Mouse (Mus musculus) kidney, embryonic 16.5 days (tissue): Measurements from ENCODE around the gene Cdc34. TPM values are rescaled to one million over a fixed set of nuclear protein-coding genes. Genes with fewer than 3 reads are reported as not detected.

ENCODE experiments used
- ATAC-seq: fragments of 200-750 bp; cut with Nextera tagmentation; 2 replicates; pipeline ENCODE4 v1.8.0; 2017; ENCODE audit warnings: moderate TSS enrichment; ENCODE audit not compliant: low FRiP score, low TSS enrichment
- H3K27ac ChIP-seq: fragments of 300-500 bp; sonication (generic); 2 replicates; pipeline ENCODE4 v1.5.1; 2014; ENCODE audit warnings: low read length
- H3K27me3 ChIP-seq: fragments of 300-500 bp; sonication (generic); 2 replicates; pipeline ENCODE4 v1.6.1; 2014; ENCODE audit warnings: low read length, control low read depth, mixed read lengths; ENCODE audit not compliant: insufficient read depth
- H3K36me3 ChIP-seq: fragments of 300-500 bp; sonication (generic); 2 replicates; pipeline ENCODE4 v1.6.1; 2014; ENCODE audit warnings: low read length, control low read depth, mixed read lengths; ENCODE audit not compliant: insufficient read depth
- H3K4me1 ChIP-seq: fragments of 300-500 bp; sonication (generic); 2 replicates; pipeline ENCODE4 v1.6.1; 2014; ENCODE audit warnings: low read length, control low read depth, mixed read lengths; ENCODE audit not compliant: insufficient read depth
- H3K4me2 ChIP-seq: fragments of 300-500 bp; sonication (generic); replicated peaks from 2 replicates; pipeline ENCODE4 v1.6.1; 2014; ENCODE audit warnings: low read depth, low read length
- H3K4me3 ChIP-seq: fragments of 300-500 bp; sonication (generic); 2 replicates; pipeline ENCODE4 v1.5.1; 2014; ENCODE audit warnings: mild to moderate bottlenecking, low read length
- H3K9ac ChIP-seq: fragments of 300-500 bp; sonication (generic); replicated peaks from 2 replicates; pipeline ENCODE4 v1.6.1; 2014; ENCODE audit warnings: low read length
- H3K9me3 ChIP-seq: fragments of 300-500 bp; sonication (generic); 2 replicates; pipeline ENCODE4 v1.6.1; 2016; ENCODE audit warnings: low read length, control low read depth
- WGBS: fragments of 180-500 bp; shearing (Covaris S2); extraction: QIAGEN DNeasy Blood & Tissue Kit; methylation state at CpG from one replicate; pipeline ENCODE4 v1.1.7; 2014; 5-methylcytosine and 5-hydroxymethylcytosine counted together
- polyA plus RNA-seq: library from polyadenylated mRNA; unstranded; fragments of >200 nt; fragmentation: Nextera tagmentation; extraction: Ambion mirVana; gene quantifications from 2 replicates; pipeline ENCODE4 v1.2.1, GENCODE M21; 2015

Cdc34 gene
- polyA plus RNA-seq, 1 experiment from 2014 or later = 81.2 TPM

GRCm38 (mm10) chr10:79703541-79703940 lies 21.5 kb downstream of the Cdc34 start:
- peaks cover 9% of the 10 kb centered on the region; the same call in 1 of the 2 replicates for H3K36me3 ChIP-seq
- no peak overlapping the region for H3K27ac ChIP-seq
- ATAC-seq = no peak
- peak overlapping the region; percentile 92 for H3K4me3 ChIP-seq
- no peaks in the 10 kb centered on the region for H3K27me3 ChIP-seq
- H3K4me1 ChIP-seq = peaks cover 40% of the 10 kb centered on the region
- no peaks in the 10 kb centered on the region for H3K9me3 ChIP-seq
- peak overlapping the region; percentile 96 for H3K4me2 ChIP-seq
- 78% methylated on average over 10 of the region's 10 CpGs for WGBS
- peak overlapping the region; percentile 65; the same call in 1 of the 2 replicates for H3K9ac ChIP-seq

DNA sequence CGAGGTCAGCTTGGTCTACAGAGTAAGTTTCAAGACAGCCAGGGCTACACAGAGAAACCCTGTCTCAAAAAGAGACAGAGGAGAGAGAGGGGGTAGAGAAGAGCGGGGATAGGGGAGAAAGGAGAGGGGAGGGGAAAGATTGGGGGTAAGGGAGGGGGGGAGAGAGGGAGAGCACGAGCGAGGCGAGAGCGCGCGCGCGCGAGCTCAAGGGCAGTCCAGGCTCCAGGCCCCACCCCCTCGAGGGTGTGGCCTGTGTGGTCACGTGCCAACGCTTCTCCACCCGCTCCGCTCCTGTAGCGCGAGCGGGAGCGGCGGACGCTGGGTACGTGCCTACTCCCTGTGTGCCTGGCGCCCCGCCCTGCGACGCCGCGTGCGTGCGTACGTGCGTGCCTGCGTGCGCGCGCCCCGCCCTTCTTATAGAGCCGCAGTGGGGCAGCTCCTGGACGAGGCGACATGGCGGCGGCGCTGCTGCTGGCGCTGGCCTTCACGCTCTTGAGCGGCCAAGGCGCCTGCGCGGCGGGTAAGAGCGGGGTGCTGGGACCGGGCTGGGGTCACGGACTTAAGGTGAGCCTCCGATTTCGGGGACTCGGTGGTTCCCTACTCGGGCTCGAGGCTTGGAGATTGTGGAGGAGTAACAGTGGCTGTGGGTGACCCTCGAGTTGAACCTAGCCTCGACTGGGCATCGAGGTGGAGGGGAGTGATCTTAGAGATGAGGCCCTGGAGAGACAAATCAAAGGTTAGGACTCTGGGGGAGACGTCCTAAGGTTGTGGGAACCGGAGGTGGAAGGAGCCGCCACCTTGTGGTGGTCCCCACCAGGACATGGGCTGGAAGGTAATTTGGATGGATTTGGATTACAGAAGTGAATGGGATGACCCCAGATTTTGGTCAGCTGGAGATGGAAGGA lies 22.3 kb downstream of the Cdc34 start, which contains the start of gene Bsg:
Bsg (plus strand) TSS at position 427 of the 905 bp plus-strand sequence.
- WGBS = under 1% methylated on average over 58 of the region's 65 CpGs
- ATAC-seq = peak; percentile 97

GRCm38 (mm10) chr10:79704970-79705360 lies 23.0 kb downstream of the Cdc34 start:
- Histone ChIP-seq H3K9ac (peak overlapping the region; percentile 98), H3K27me3 (no peaks in the 10 kb centered on the region), H3K4me2 (peak overlapping the region; percentile 96), H3K36me3 (peaks cover 20% of the 10 kb centered on the region), H3K27ac (no peak overlapping the region), H3K4me3 (peak overlapping the region; percentile 92), H3K9me3 (no peaks in the 10 kb centered on the region), H3K4me1 (peaks cover 40% of the 10 kb centered on the region)
- 3% methylated on average over 10 of the region's 10 CpGs for WGBS
- ATAC-seq = no peak

More for the DNA sequence above, 22.3 kb downstream of the Cdc34 start, which contains the start of gene Bsg:
- Histone ChIP-seq H3K9me3 (no peaks in the 10 kb centered on the region), H3K4me1 (peaks cover 40% of the 10 kb centered on the region), H3K4me2 (peak within 1 kb of the TSS; percentile 96), H3K36me3 (peaks cover 14% of the 10 kb centered on the region), H3K27me3 (no peaks in the 10 kb centered on the region), H3K9ac (peak within 1 kb of the TSS; percentile 98), H3K4me3 (peak within 1 kb of the TSS; percentile 92), H3K27ac (peak within 1 kb of the TSS; percentile 87)

DNA sequence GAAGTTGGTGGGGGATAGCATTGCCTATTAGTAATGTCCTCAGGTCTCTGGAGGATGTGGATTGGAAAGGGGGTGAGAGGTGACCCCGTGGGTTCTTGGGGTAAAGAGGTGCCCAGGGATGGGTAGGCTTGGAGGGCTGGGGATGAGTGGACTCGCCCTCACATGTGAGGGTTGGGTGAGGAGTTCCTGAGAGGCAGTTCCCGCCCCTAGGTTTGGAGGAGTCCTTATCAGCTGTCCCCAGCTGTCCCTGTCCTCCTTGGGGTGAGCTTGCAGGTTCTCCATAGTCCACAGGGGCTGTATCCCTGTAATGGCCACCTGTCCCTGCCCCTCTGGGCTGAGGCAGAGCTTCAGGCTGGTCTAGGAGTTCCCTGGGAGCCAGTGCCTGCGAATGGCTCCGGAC lies 24.0 kb downstream of the Cdc34 start:
- Histone ChIP-seq H3K9ac (peak overlapping the region; percentile 98), H3K36me3 (peaks cover 29% of the 10 kb centered on the region), H3K27me3 (no peaks in the 10 kb centered on the region), H3K9me3 (no peaks in the 10 kb centered on the region), H3K4me1 (peaks cover 36% of the 10 kb centered on the region), H3K27ac (no peak overlapping the region), H3K4me2 (peak overlapping the region; percentile 96), H3K4me3 (peak overlapping the region; percentile 92)
- WGBS = 80% methylated on average over 5 of the region's 5 CpGs
- ATAC-seq = no peak

DNA sequence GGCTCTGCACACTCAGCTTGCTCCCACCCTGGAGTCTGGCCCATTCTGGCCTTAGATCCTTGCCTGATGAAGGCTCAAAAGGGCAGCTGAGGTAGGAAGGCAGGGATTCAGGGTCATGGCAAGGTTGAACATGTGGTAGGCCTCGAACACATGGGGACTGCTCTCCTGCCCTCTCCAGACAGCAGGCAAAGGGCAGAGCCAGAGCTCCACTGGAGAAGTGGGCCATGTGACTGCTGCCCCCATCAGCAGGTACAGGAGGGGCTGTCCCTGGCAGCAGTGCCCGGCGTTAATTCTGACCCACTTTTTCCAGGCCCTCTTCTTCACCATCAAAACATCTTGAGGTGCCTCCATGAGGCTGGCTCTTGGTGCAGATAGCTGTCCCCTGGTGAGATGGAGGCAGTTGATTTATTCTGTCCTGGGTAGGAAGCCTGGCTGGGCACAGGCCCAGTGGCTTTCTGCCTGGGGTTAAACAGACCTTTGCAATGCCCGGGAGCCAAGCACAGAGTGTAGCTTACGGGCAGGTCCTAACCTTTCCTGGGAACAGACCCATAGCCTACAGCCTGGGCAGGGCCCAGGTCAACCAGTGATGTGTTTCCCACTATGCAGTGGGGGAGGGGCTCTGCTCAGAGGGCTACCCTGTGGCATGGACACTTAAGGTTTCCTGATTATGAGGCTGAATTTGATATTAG lies 24.6 kb downstream of the Cdc34 start:
- Histone ChIP-seq H3K4me1 (peaks cover 30% of the 10 kb centered on the region), H3K9me3 (no peaks in the 10 kb centered on the region), H3K4me2 (peak overlapping the region; percentile 96), H3K4me3 (peak overlapping the region; percentile 92), H3K9ac (peak overlapping the region; percentile 98), H3K36me3 (peaks cover 35% of the 10 kb centered on the region), H3K27me3 (no peaks in the 10 kb centered on the region), H3K27ac (no peak overlapping the region)
- 77% methylated on average over 5 of the region's 5 CpGs for WGBS
- no peak for ATAC-seq

DNA sequence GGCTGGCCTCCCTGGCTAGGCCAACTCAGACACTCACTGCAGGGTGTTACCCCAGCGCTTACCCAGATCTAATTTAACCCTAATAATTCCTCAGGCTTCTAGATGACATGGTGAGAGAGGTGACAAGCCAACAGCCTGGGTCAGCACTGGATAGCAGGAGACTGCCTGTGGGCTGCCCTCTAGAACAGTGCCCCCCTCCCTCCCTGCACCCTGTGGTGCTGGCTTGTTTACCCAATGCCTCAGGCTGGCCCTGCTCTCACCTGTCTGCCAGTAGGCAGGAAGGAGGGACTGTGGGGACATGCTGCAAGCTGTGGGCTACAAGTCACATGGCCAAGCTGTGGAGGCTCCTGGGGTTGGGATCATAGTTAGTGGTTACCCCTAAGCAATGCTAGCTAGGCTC lies 25.2 kb downstream of the Cdc34 start:
- no peaks in the 10 kb centered on the region for H3K27me3 ChIP-seq
- H3K9me3 ChIP-seq = no peaks in the 10 kb centered on the region
- WGBS = 80% methylated on average over 1 of the region's 1 CpGs
- peaks cover 26% of the 10 kb centered on the region for H3K4me1 ChIP-seq
- H3K9ac ChIP-seq = no peak overlapping the region
- no peak overlapping the region for H3K4me3 ChIP-seq
- no peak for ATAC-seq
- H3K4me2 ChIP-seq = no peak overlapping the region
- H3K27ac ChIP-seq = no peak overlapping the region
- H3K36me3 ChIP-seq = peaks cover 41% of the 10 kb centered on the region

DNA sequence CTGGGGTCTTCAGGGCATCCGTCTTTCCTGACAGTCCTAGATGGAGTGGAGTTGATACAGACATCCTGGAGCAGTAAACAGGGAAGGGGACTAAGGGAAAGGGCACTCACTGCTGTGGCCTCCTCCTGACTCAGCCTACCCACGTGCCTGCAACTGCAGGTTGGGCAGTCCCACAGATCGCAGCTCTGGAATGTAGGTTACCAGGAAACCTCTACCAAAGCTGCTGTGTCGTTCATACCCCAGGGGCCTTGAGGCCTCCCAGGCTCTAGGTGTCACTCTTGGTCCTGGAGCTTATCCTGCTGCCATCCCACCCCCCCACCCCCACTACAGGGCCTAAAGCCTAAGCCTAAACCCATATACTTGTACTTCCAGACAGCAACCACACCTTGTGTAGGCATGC lies 25.8 kb downstream of the Cdc34 start:
- WGBS = 69% methylated on average over 4 of the region's 4 CpGs

GRCm38 (mm10) chr10:79708668-79709067 lies 26.7 kb downstream of the Cdc34 start:
- Histone ChIP-seq H3K9me3 (no peaks in the 10 kb centered on the region), H3K4me2 (no peak overlapping the region), H3K27ac (no peak overlapping the region), H3K9ac (no peak overlapping the region), H3K27me3 (no peaks in the 10 kb centered on the region), H3K4me1 (peaks cover 26% of the 10 kb centered on the region), H3K36me3 (peaks cover 42% of the 10 kb centered on the region), H3K4me3 (no peak overlapping the region)
- ATAC-seq = no peak
- WGBS = 89% methylated on average over 21 of the region's 21 CpGs

More for the DNA sequence above, 25.8 kb downstream of the Cdc34 start:
- Histone ChIP-seq H3K9ac (no peak overlapping the region), H3K36me3 (peaks cover 42% of the 10 kb centered on the region), H3K27me3 (no peaks in the 10 kb centered on the region), H3K4me2 (no peak overlapping the region), H3K4me1 (peaks cover 26% of the 10 kb centered on the region), H3K27ac (no peak overlapping the region), H3K9me3 (no peaks in the 10 kb centered on the region), H3K4me3 (no peak overlapping the region)
- ATAC-seq = no peak

DNA sequence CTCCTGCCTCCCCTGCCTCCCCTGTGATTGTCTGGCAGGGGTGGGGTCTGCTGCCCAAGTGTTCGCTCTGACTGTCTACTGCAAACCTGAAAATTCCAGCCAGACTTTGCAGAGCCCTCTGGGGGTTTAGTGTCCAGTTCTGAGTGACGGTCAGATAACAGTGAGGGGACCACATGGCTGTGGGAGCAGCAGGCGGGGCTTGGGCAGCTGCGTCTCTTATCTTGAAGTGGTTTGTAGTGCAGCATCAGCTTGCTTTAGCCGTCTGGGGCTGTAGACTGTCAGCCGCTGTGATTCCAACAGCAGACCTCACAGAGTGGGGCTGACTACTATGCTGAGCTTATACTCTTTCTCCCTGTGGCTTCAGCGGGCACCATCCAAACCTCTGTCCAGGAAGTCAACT lies 27.3 kb downstream of the Cdc34 start:
- H3K9ac ChIP-seq = no peak overlapping the region
- peaks cover 26% of the 10 kb centered on the region for H3K4me1 ChIP-seq
- no peak overlapping the region for H3K27ac ChIP-seq
- H3K27me3 ChIP-seq = no peaks in the 10 kb centered on the region
- no peak overlapping the region for H3K4me2 ChIP-seq
- no peak overlapping the region for H3K4me3 ChIP-seq
- peaks cover 42% of the 10 kb centered on the region for H3K36me3 ChIP-seq
- H3K9me3 ChIP-seq = no peaks in the 10 kb centered on the region
- ATAC-seq = no peak
- 80% methylated on average over 7 of the region's 7 CpGs for WGBS
